Mouse (Mus musculus): ENCODE data around the gene Mthfd1l. TPM values are rescaled to one million over a fixed set of nuclear protein-coding genes. Genes with fewer than 3 reads are reported as not detected.

Gene Mthfd1l
- polyA plus RNA-seq, 1 experiment from 2014 or later: 10.4 TPM

DNA sequence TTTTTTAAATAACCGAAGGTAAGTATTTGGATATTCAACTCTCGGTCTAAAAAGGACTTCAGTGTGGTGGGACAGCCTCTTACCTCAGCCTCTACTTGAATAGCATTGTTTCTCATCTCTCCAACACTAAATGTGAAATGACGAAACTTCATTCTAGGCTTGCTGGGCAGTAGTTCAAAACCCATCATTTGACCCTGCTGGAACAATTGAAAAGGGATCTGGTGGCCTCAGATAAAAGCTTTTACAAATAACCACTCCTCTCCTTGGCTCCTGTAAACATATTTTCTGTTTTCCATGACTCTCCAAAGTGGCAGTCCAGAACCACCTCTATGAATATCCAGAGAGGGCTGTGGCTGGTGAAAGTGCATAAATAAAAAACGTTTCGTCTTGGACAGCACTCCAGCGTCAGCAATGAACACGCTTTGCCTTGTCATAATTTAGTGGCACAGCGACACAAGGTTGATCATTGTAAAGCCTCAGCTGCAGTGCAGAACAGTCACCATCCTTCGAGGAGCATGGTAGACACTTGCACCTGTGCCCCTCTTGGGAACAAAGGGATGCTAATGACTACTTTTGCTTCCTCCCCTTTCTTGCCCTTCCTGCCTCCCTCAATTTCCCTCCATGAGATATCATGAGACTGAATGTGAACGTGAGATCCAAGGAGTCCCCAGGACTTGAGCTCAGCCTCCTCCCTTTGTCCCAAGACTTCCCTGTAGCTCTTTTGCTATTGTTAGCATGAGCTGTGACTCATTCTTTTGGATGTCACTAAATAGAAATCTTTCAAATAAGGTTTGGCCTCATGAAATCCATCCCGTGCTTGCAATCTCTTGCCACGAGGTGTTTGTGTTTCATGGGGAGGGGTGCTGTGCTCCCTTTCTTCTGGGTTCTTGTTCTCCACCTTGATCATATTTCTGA is 179.2 kb downstream of the Mthfd1l start:
- 88% methylated on average over 12 of the region's 12 CpGs for WGBS
- Histone ChIP-seq H3K4me2 (replicated peaks; ENCODE audit: low read depth, low read length) (no peak overlapping the region), H3K4me3 (ENCODE audit: low read depth, low read length) (no peak overlapping the region), H3K4me1 (replicated peaks; ENCODE audit: control insufficient read depth, insufficient read depth, low read length) (no peaks in the 10 kb centered on the region), H3K9me3 (ENCODE audit: control insufficient read depth, low read length) (no peaks in the 10 kb centered on the region), H3K9ac (ENCODE audit: low read depth, low read length) (no peak overlapping the region), H3K27me3 (ENCODE audit: control insufficient read depth, insufficient read depth, low read length) (no peaks in the 10 kb centered on the region), H3K27ac (ENCODE audit: low read depth, low read length) (no peak overlapping the region), H3K36me3 (ENCODE audit: control insufficient read depth, insufficient read depth, low read length) (no peaks in the 10 kb centered on the region)
- ATAC-seq (ENCODE audit: low FRiP score): no peak
- no peak for DNase-seq (ENCODE audit: low spot score)

DNA sequence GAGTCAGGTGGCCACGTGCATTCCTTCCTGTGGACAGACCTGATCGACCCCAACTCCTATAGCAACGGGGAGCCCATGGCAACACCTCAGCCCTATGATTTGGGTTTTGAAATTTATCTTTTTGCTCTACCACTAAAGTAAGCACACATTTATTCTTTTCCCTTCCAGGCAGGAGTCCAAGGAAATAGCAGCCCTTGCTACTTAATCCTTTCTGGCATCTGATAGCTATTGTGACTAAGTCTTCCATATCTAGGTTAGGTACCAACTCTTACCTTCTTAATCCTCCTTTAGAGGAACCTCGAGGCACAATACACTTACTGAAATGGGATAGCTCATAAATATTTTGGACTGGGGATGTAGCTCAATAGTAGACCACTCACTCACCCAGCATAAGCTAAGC is 180.1 kb downstream of the Mthfd1l start:
- no peak for ATAC-seq (ENCODE audit: low FRiP score)
- H3K4me3 ChIP-seq (ENCODE audit: low read depth, low read length): no peak overlapping the region
- H3K27ac ChIP-seq (ENCODE audit: low read depth, low read length): no peak overlapping the region
- WGBS: 90% methylated on average over 4 of the region's 4 CpGs
- H3K9me3 ChIP-seq (ENCODE audit: control insufficient read depth, low read length): no peaks in the 10 kb centered on the region
- no peaks in the 10 kb centered on the region for H3K36me3 ChIP-seq (ENCODE audit: control insufficient read depth, insufficient read depth, low read length)
- no peak overlapping the region for H3K9ac ChIP-seq (ENCODE audit: low read depth, low read length)
- H3K27me3 ChIP-seq (ENCODE audit: control insufficient read depth, insufficient read depth, low read length): no peaks in the 10 kb centered on the region
- H3K4me1 ChIP-seq (replicated peaks; ENCODE audit: control insufficient read depth, insufficient read depth, low read length): no peaks in the 10 kb centered on the region
- no peak for DNase-seq (ENCODE audit: low spot score)
- no peak overlapping the region for H3K4me2 ChIP-seq (replicated peaks; ENCODE audit: low read depth, low read length)

DNA sequence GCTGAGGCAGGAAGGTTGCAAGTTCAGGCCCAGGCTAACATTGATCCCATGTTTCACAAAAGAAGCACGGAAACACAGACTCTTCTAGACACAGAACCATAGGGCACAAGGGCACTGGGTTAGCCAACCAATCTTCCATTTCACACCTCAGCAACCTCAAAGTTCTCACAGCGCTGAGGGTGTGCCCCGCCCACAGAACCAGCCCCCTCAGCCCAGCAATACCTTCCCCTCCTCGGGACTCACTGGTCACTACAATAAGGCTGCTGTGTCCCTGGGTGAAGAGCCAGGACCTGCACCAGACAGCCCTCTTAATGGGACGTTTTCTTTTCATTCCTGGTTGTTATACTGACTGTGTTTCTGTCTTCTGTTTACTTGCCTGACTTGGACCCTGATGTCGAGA is 181.1 kb downstream of the Mthfd1l start:
- 80% methylated on average over 6 of the region's 6 CpGs for WGBS
- Histone ChIP-seq H3K4me1 (replicated peaks; ENCODE audit: control insufficient read depth, insufficient read depth, low read length) (no peaks in the 10 kb centered on the region), H3K9me3 (ENCODE audit: control insufficient read depth, low read length) (no peaks in the 10 kb centered on the region), H3K27ac (ENCODE audit: low read depth, low read length) (no peak overlapping the region), H3K9ac (ENCODE audit: low read depth, low read length) (no peak overlapping the region), H3K4me3 (ENCODE audit: low read depth, low read length) (no peak overlapping the region), H3K4me2 (replicated peaks; ENCODE audit: low read depth, low read length) (no peak overlapping the region), H3K36me3 (ENCODE audit: control insufficient read depth, insufficient read depth, low read length) (no peaks in the 10 kb centered on the region), H3K27me3 (ENCODE audit: control insufficient read depth, insufficient read depth, low read length) (no peaks in the 10 kb centered on the region)
- no peak for ATAC-seq (ENCODE audit: low FRiP score)
- DNase-seq (ENCODE audit: low spot score): no peak

DNA sequence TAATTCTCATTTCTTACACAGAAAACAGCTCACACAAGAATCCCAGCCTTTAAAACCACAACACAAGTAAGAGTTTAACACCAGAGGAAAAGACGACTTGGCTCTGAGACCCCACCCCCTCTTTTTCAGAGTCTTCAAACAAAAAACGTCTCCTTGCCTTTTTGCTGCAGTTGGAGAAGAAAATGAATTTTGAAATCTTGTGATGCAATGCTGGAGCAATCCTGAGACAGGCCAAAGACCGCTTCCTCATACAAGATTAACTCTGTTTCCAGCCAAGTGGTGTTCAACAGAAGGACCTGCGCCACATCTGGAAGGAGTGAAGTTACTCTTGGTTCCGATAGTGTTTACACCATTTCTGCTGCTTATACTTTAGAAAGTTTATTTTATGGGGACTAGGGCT is 182.6 kb downstream of the Mthfd1l start:
- H3K36me3 ChIP-seq (ENCODE audit: control insufficient read depth, insufficient read depth, low read length): no peaks in the 10 kb centered on the region
- H3K27ac ChIP-seq (ENCODE audit: low read depth, low read length): no peak overlapping the region
- no peak overlapping the region for H3K4me2 ChIP-seq (replicated peaks; ENCODE audit: low read depth, low read length)
- 84% methylated on average over 5 of the region's 5 CpGs for WGBS
- no peaks in the 10 kb centered on the region for H3K9me3 ChIP-seq (ENCODE audit: control insufficient read depth, low read length)
- H3K4me3 ChIP-seq (ENCODE audit: low read depth, low read length): no peak overlapping the region
- ATAC-seq (ENCODE audit: low FRiP score) (no peak), DNase-seq (ENCODE audit: low spot score) (no peak)
- no peaks in the 10 kb centered on the region for H3K4me1 ChIP-seq (replicated peaks; ENCODE audit: control insufficient read depth, insufficient read depth, low read length)
- H3K27me3 ChIP-seq (ENCODE audit: control insufficient read depth, insufficient read depth, low read length): no peaks in the 10 kb centered on the region
- no peak overlapping the region for H3K9ac ChIP-seq (ENCODE audit: low read depth, low read length)

DNA sequence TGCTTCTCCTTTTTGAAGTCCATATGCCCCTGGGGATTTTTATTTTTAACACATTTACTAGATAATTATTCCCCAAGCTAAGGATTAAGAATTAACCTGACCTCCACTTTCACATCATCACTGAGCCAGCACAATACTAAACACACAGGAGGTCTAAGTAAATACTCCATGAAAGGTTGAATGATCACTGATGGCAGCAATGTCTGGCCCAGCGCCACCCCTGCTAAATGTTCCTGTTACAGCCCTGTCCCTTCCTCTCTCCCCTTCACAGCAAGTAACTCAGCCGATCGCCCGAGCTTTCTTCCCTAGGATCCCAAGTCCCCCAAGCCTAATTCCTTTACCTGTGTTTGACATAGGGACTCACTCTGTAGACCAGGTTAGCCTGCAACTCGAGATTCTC is 185.6 kb downstream of the Mthfd1l start:
- WGBS: 83% methylated on average over 5 of the region's 5 CpGs
- Histone ChIP-seq H3K4me1 (replicated peaks; ENCODE audit: control insufficient read depth, insufficient read depth, low read length) (no peaks in the 10 kb centered on the region), H3K4me2 (replicated peaks; ENCODE audit: low read depth, low read length) (no peak overlapping the region), H3K9me3 (ENCODE audit: control insufficient read depth, low read length) (no peaks in the 10 kb centered on the region), H3K27me3 (ENCODE audit: control insufficient read depth, insufficient read depth, low read length) (no peaks in the 10 kb centered on the region), H3K4me3 (ENCODE audit: low read depth, low read length) (no peak overlapping the region), H3K36me3 (ENCODE audit: control insufficient read depth, insufficient read depth, low read length) (no peaks in the 10 kb centered on the region), H3K27ac (ENCODE audit: low read depth, low read length) (no peak overlapping the region), H3K9ac (ENCODE audit: low read depth, low read length) (no peak overlapping the region)
- DNase-seq (ENCODE audit: low spot score): no peak
- ATAC-seq (ENCODE audit: low FRiP score): no peak

DNA sequence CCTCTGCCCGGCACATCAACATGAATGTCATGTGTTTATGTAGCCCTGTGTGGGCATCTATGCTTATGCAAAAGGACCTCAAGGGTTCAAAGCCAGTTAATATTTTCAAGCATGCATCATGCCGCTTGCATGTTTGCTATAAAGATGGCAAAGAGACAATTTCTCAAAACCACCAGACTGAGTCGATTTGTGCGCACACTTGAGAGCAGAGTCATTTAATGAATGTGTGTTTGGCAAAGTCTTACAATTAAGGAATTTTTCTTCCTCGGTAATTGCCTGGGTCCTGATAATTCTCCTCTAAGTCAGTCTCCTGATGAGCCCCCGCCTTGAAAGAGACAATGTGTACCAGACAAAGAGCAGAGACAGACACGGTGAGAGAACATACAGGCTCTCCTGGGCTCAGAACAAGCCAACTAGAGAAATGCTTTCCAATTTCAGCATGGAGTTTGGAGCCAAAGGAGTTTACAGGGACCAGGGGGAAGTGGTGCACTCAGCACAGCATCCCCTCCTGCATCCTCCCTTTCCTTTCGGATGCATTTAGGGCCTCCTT is 186.7 kb downstream of the Mthfd1l start:
- H3K36me3 ChIP-seq (ENCODE audit: control insufficient read depth, insufficient read depth, low read length): no peaks in the 10 kb centered on the region
- DNase-seq (ENCODE audit: low spot score): no peak
- no peak overlapping the region for H3K27ac ChIP-seq (ENCODE audit: low read depth, low read length)
- H3K4me2 ChIP-seq (replicated peaks; ENCODE audit: low read depth, low read length): no peak overlapping the region
- H3K4me3 ChIP-seq (ENCODE audit: low read depth, low read length): no peak overlapping the region
- no peaks in the 10 kb centered on the region for H3K4me1 ChIP-seq (replicated peaks; ENCODE audit: control insufficient read depth, insufficient read depth, low read length)
- no peak for ATAC-seq (ENCODE audit: low FRiP score)
- 87% methylated on average over 8 of the region's 8 CpGs for WGBS
- no peak overlapping the region for H3K9ac ChIP-seq (ENCODE audit: low read depth, low read length)
- no peaks in the 10 kb centered on the region for H3K9me3 ChIP-seq (ENCODE audit: control insufficient read depth, low read length)
- H3K27me3 ChIP-seq (ENCODE audit: control insufficient read depth, insufficient read depth, low read length): no peaks in the 10 kb centered on the region

DNA sequence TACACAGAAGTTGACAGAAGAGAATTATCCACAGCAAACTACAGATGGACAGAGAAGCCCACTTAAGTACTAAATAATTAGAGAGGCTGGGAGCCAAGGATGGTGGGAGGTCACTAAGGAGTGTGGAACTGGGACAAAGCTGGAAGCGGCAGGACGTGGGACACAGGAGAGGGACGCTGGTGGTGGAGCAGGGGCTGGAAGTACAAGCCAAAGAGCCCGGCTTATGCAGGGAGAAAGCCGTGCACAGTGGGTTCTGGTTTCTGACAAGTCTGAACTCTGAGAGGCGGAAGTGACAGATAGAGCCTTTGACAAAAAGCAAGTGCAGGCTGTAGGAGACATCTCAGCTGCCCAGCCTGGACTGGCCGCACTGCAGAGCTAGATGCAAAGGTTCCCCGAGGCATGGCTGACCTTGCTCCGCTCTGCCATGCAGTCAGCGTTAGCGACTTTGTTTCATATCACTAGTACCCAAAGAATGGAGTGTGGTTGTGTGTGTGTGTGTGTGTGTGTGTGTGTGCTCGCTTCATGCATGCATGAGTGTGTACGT is 187.4 kb downstream of the Mthfd1l start:
- Histone ChIP-seq H3K4me1 (replicated peaks; ENCODE audit: control insufficient read depth, insufficient read depth, low read length) (no peaks in the 10 kb centered on the region), H3K27me3 (ENCODE audit: control insufficient read depth, insufficient read depth, low read length) (no peaks in the 10 kb centered on the region), H3K27ac (ENCODE audit: low read depth, low read length) (no peak overlapping the region), H3K36me3 (ENCODE audit: control insufficient read depth, insufficient read depth, low read length) (no peaks in the 10 kb centered on the region), H3K9ac (ENCODE audit: low read depth, low read length) (no peak overlapping the region), H3K9me3 (ENCODE audit: control insufficient read depth, low read length) (no peaks in the 10 kb centered on the region), H3K4me3 (ENCODE audit: low read depth, low read length) (no peak overlapping the region), H3K4me2 (replicated peaks; ENCODE audit: low read depth, low read length) (no peak overlapping the region)
- WGBS: 87% methylated on average over 13 of the region's 13 CpGs
- no peak for DNase-seq (ENCODE audit: low spot score)
- ATAC-seq (ENCODE audit: low FRiP score): no peak

DNA sequence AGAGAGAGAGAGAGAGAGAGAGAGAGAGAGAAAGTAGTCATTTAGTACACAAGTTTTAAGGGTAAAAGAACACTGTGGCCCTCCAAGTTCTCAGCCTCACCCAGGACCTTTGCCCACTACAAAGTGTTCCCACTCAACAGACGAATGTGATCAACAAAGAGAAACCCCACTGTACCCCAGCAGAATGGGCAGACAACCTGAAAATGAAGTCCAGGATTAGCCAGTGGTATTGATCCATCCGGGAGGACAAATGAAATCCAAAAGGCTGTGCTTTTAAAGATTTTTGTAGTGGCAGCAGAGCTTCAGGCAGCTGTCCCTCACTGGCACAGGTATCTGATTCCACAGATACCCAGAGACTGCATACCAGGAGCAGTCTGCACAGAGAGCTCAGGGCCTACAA is 189.1 kb downstream of the Mthfd1l start:
- Histone ChIP-seq H3K27me3 (ENCODE audit: control insufficient read depth, insufficient read depth, low read length) (no peaks in the 10 kb centered on the region), H3K36me3 (ENCODE audit: control insufficient read depth, insufficient read depth, low read length) (no peaks in the 10 kb centered on the region), H3K9ac (ENCODE audit: low read depth, low read length) (no peak overlapping the region), H3K27ac (ENCODE audit: low read depth, low read length) (no peak overlapping the region), H3K9me3 (ENCODE audit: control insufficient read depth, low read length) (no peaks in the 10 kb centered on the region), H3K4me2 (replicated peaks; ENCODE audit: low read depth, low read length) (no peak overlapping the region), H3K4me1 (replicated peaks; ENCODE audit: control insufficient read depth, insufficient read depth, low read length) (no peaks in the 10 kb centered on the region), H3K4me3 (ENCODE audit: low read depth, low read length) (no peak overlapping the region)
- 91% methylated on average over 2 of the region's 2 CpGs for WGBS
- ATAC-seq (ENCODE audit: low FRiP score) (no peak), DNase-seq (ENCODE audit: low spot score) (no peak)

DNA sequence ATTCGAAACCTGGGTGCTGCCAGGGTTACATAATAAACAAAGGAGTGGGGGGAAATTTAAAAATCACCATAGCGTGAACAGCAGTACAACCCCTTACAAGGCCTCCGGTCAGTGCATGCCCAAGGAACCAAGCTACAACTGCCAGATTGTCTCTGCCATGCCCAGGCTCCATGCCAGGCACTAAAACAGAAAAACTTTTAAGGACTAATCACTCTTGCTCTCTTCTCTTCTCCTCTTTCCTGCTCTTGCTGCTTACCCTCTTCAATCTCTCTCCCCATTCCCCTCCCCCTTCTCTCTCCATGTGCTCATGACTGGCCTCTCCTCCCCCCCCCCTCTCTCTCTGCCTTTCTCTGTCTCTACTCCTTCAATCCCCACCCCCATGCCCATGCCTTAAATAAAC is 190.1 kb downstream of the Mthfd1l start:
- Histone ChIP-seq H3K9ac (ENCODE audit: low read depth, low read length) (no peak overlapping the region), H3K4me1 (replicated peaks; ENCODE audit: control insufficient read depth, insufficient read depth, low read length) (no peaks in the 10 kb centered on the region), H3K4me2 (replicated peaks; ENCODE audit: low read depth, low read length) (no peak overlapping the region), H3K4me3 (ENCODE audit: low read depth, low read length) (no peak overlapping the region), H3K27ac (ENCODE audit: low read depth, low read length) (no peak overlapping the region), H3K9me3 (ENCODE audit: control insufficient read depth, low read length) (no peaks in the 10 kb centered on the region), H3K36me3 (ENCODE audit: control insufficient read depth, insufficient read depth, low read length) (no peaks in the 10 kb centered on the region), H3K27me3 (ENCODE audit: control insufficient read depth, insufficient read depth, low read length) (no peaks in the 10 kb centered on the region)
- WGBS: 78% methylated on average over 3 of the region's 3 CpGs
- no peak for ATAC-seq (ENCODE audit: low FRiP score)
- DNase-seq (ENCODE audit: low spot score): no peak

All from hindbrain, embryonic 11.5 days (tissue).